Mouse (Mus musculus) thymus, postnatal 36 days (tissue): ENCODE data around the gene Atf6.

Experiments used
- DNase-seq, 2 experiments: peaks; one replicate each; pipeline ENCODE4 v3.0.0; 2022; ENCODE audit warnings: mixed read lengths in 2 of 2

Atf6 gene

DNA sequence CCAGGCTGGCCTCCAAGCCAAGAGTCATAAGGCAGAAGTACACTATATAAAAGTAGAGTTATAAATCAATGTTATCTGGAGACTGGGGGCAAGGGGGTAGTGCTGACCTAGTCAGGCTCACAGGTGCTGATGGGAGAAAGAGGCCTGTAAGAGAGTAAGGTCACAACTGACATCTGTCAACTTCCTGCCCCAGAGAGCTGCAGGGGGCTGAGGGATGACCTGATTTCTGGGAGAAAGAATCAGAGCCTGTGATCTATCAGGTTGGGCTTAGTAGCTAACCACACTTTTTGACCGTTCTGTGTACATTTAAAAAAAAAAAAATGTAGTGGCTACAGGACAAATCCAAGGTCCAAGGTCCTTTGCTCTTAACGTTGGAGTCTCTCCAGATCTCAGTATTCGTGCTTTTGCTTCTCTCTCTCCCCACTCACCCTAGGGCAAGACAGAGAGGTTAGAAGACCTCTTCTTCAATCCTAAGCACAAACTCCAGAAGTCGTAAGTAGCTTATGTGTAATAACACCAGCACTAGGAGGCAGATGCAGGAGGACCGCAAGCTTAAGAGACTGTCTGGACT, 15.4 kb upstream of the Atf6 start:
- no peak for DNase-seq

DNA sequence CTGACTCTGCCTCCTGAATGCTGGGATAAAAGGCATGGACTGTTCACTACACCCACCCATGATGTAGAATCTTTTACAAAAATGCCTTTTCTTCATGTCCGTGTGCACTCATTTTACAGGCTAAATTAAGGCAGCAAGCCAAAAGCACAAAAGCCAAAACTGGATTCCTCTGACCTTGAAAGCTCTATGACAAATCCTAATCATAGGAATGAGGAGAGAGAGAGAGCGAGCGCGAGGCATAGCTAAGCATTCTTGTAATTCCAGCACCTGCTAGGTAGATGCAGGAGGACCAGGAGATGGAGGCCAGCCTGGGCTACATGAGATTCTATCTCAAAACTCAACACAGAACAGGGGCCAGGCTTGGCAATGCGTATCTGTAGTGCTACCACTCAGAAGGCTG, 9.3 kb upstream of the Atf6 start:
- DNase-seq, result no peak

DNA sequence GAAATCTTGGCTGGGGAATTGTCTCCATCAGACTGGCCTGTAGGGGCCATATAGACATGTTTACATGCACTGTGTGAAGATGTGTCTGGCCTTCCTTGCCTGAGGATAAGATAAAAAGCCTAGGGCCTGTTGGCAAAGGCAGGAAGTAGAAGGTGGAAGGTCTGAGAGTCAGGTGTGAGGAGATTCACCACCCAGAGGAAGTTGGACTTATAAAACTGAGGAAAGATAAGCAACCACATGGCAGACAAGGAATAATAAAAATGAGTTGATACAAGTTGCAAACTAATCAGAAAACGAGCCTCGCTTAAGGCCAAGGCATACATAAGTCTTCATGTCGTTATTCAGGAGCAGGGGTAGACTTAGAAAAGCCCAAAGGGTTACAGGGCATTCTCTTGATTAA, 8.1 kb upstream of the Atf6 start:
- no peak for DNase-seq

DNA sequence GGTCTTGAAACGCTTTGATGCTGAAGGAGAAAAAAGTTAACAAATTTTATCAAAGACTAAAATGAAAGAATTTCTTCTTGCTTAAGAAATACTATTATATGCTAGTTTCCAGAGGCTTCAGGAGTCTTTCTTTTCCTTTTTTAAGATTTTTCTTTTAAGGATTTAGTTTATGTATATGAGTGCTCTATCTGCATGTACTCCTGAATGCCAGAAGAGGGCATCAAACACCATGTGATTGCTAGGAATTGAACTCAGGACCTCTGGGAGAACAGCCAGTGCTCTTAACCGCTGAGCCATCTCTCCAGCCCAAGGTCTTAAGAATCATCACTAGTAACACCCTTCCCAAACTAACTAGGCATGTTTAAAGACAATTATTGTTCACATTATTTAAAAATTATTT, 4.4 kb upstream of the Atf6 start:
- no peak for DNase-seq

DNA sequence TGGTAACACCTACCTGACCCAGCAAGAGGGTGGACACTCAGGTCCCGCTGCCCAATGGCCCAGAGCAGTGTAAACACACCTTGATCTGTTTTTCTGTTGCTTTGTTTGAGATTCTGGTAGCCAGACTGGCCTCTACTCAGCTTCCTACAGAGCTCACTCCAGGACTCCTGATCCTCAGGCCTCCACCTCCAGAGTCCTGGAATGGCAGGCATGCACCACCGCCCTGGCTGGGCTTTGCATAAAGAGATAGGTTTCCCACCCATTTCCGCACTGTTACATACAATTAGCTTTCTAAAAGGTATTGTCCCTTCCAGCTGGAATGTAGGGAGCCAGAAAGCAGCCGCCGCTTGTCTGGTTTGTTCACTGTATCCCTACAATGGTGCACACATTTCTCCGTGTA, 3.8 kb upstream of the Atf6 start:
- no peak for DNase-seq

DNA sequence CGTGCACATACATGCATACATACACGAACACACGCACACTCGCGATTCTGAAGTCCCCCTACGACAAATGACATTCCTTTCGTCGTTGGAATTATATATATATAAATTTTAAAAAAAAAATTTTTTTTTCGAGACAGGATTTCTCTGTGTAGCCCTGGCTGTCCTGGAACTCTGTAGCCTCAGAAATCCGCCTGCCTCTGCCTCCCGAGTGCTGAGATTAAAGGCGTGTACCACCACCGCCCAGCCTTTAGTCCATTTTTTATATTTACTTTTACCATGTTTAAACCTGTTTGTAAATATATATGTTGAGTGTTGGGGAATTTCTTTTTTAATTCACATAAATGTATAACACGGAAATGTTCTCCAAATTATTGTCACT, 1.3 kb upstream of the Atf6 start:
- no peak for DNase-seq

DNA sequence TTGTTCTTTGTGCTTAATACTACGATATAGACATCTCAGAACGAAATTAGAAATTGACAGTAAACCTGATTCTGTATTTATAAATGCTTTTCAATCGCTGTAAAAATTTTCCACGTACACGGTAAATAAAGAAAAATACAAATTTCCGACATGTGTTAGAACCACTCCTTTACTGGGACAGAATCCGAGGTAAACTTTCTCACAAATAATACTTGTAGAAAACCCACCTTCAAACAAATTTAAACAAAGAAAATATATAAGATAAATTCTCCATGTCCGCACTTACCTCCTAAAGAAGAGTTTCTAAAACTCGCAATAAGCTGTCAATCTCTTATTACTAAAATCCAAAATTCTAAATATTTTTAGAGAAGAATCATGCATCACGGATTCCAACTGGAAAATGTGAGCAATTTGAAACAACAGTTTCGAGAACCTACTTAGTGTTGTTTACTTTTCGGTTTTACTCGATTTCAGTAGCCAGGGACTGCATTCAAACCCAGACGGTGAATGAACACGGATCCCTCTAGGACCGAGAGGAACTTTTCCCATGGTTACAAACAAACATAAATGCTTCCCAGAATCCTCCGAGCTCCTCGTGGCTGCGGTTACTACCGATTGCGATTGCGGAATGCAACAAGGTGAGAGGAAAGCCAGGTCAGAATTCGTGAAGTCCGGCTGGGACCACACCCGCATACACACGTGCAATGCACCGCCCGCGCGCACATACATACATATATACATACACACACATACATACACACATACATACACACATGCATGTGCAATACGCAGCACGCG, 735 bp upstream of the Atf6 start:
- peak; percentile 30 to 33 for DNase-seq

DNA sequence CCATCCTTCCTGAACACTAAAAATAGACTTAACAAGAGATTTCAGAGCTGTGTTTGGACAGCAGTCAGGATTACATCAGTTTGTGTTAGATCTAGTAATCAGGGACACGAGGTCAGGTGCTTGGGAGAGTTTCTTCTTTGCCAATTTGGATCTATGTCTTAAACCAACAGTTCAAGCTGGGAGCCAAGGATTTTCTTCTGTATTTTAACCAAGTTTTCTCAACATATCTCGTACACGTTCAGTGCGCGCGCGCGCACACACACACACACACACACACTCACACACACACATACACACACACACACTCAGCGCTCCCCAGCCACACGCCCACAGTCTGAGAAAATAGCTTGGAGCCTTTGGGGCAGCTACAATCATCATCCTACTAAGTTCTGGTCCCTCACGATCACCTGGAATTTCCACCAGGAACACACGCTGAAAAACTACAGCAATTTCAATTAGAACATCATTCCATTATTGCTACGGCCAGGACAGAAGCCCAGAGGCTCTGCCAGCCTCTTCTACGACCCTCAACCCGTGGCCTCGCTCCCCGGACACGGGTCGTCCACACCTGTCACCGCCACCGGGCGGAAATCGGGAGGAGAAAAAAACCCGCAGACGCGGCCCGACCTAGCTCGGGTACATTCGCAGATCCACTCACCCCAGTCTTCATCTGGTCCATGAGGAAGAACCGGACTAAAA, 430 bp downstream of the Atf6 start:
- peak in 1 of 2 experiments; percentile 21 for DNase-seq

DNA sequence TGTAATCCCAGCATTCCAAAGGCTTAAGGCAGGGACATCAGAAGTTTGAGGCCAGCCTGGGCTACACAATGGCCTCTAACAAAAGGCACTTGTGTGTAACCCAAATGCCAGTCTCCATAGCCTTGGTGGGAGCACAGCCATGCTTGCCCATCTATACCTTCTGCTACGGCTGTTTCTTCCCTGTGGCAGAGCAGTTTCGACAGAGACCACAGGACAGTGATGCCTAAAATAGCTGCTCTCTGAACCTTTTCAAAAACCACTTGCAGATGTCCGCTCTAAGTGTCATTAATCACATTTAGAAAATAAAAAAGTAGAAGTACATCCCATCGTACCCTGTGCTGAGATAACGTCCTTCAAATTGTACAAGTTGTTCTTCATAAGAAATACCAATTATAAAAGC, 2.2 kb downstream of the Atf6 start:
- no peak for DNase-seq

DNA sequence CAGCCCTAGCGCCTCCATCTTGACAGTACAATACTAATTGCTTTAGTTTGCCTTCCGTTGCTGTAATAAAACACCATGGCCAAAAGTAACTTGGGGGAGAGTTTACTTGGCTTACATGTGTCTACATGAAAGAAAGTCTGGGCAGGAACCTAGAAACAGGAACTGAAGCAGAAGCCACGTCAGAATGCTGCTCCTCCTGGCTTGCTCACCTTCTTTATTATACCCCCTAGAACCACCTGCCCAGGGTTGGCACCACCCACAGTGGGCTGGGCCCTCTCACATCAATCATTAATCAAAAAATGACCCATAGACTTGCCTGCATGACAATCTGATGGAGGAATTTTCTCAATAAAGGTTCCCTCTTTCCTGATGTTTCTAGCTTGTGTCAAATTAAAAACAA, 2.8 kb downstream of the Atf6 start:
- no peak for DNase-seq

DNA sequence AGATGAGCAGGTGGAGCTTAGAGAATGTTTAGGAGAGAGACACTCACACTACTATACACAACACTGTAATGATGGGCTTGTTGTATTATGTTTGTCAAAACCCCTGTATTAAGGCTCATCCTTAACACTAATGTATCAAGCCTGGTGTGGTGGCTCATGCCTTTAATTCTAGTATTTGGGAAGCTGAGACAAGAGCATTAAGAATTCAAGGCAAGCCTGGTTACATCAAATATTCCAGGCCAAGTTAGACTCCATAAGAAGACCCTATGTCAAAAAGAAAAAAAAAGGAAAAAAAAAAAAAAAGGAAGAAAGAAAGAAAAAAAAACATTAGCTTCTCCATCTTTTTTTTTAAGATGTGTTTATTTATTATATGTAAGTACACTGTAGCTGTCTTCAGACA, 3.3 kb downstream of the Atf6 start:
- DNase-seq, result no peak

DNA sequence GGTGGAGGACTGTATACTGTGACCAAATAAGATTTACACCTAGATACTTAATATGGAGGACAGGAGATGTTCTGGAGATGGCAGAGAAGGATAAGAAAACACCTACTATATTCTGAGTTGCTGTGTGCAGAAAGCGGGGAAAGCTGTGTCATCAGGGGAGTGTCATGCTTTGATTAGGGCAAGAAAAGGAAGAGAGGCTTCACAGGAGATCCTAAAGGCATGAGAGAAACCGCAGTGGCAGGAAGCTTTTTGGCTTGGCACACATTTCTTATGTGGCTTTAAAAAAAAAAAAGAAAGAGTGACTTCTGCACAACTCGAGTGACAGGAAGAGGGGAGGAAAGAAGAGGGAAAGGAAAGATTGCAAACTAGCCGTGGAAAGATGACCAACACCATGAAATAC, 4.5 kb downstream of the Atf6 start:
- peak; percentile 24 to 34 for DNase-seq

DNA sequence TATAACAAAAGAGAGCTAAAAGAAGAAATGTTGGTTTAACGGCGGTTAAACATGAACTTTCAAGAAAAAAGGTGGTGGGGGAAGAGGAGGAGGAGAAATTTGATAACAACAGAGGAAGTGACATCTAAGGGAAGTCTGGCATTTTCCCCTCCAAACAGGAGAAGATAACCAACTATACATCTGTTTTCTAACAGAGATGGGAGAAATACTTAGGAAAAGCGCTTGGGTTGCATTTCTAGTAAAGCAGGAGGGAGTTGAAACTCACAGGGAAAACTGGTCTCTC, 5.2 kb downstream of the Atf6 start:
- DNase-seq, result no peak

DNA sequence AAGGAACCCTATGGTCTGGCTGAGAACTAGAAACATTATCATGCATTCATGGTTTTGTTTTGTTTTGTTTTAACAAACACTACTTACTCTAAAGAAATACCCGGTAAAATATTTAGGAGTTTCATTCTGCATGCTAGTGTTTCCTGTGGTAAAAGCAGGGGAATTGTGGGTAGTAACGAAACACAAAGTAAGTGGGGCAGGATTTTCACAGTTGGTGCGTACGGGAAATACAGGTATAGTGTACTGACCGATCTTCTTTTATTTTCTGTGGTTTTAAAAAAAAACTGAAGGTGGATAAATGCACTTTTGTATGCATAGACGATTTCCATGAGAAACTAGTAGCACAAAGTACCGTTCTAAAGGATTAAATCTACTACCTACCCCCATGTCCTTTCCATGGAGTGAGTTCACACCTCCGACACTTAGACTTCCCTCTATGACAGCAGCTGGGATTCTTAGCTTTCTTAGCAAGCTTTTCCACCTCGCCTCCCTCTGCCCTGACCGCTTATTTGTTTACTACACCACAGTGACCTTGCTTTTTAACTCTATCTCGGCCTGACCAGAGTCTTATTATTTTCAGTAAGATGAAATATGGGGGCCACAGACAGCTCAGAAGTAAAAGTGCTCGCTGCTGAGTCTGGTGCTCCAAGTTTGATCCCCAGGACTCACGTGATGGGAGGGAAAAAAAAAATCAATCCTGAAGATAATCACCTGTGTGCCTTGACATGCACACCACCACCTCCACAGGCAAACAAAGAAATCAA, 5.7 kb downstream of the Atf6 start:
- DNase-seq, result no peak

DNA sequence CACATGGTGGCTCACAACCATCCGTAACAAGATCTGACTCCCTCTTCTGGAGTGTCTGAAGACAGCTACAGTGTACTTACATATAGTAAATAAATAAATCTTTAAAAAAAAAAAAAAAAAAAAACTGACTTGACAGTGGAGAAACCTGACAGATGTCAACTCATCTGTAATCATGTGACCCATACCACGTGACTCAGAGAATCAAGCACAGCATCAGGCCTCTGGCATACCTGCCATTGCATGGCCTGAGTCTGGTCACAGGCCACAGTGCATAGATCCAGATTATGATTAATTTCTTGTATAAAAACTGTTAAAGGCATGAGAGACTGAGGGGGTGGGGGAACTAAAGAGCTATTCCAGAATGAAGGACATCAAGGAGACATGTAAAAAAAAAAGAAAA, 8.7 kb downstream of the Atf6 start:
- DNase-seq, result no peak

DNA sequence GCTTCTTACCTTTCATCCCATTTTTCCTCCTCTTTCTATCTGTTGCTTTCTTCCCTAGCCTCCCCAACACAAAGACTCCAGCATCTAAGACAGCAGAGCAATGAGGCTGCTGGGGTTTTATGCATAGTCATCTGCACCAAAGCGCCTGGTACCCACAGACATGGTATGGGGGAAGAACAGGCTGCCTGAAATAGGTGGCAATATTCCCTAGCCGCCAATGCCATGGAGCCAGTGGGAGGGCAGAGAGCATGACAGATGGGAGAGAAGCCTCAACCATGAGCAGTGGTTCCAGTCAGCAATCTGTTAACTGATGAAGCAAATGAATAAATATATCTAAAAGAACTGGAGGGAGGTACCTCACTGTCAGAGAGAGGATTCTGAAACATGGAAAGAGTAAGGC, 10.2 kb downstream of the Atf6 start:
- DNase-seq, result no peak

DNA sequence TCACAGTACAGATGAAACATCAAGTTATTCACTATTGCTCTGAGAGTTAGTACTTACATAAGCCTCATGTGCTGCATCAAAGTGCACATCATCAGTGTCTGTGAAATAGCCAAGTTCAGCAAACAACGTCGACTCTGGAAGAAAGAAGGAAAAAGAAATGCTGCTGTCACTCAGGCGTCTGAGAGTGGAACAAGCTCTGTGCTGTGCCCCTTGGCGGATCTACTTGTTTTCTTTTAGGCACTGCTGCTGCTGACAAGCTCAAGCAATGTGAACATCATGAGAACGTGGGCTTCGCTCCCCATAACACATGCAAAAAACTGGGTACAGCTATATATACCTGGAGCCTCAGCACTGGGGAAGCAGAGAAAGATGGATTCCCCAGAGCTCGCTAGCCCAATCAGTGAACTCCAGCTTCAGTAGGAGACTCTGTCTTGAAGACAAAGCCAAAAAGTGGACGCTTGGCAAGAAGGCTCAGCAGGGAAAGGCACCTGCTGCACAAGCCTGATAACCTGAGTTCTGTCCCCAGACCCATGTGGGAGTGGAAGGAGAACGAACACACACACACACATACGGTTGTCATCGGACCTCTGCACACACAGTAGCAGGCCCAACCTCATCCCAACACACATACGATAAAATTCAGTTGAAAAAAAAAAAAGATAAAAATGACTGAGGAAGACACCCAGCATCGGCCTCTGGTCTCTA, 12.4 kb downstream of the Atf6 start:
- no peak for DNase-seq

DNA sequence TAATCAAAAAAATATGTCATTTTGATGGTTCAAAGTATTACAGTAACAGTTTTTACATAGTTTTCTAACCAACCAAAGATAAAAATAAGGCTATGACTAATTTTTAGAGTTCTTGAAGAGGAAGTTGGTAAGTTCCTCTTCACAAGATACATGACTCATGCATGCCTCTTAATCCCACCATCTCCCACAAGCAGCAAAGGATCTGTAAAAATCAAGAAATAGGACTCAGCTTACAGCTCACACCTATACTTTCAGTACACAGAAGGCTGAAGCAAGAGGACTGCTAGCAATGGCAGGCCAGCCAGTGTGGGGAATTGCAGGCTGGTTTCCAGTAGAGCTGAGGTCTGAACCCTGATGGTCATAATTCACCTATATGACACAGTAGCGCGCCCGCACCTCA, 14.0 kb downstream of the Atf6 start:
- no peak for DNase-seq

DNA sequence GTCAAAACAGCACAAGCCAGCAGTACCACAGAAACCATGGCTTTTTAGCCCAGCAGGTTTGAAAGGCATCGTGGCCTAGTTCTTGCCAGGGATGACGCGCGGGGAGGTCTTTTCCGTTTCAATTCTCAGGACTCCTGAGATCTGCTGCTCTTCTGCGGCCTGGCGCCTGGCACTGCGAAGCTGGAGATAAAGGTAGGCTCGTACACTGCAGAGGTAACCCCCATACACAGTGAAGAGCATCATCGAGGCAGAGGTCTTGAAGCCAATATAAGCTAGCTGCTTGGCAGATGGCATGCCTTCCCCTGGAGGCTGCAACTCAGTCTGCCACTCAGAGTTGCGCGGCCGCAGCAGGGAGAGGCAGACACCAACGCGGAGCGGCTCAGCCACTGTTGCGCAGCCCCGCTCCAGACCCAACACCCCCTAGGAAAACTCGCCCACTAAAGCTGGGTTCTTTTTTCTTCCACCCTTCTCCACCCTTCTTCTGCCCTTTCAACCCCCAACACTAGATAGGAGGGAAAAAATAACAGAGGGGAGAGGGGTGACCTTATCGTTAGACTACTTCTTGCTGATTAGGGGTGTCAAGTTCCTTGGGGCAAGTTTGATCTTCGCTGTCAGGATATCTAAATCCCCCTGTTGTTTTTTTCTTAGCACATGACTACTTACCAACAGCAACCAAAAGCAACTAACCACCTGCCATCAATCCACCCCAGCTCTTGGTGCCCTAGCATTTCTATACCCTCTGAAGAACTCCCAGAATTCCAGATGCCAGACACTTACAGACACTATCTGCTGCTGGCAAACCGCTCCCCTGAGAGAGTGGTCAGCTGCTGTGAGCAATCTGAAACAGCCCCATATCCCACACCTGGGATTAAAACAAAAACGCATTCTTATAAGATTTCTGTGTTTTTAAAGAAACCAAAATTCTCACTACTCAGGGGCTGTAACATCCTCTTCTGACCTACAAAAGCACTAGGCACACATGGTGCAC, 16.6 kb downstream of the Atf6 start:
- DNase-seq, result no peak

DNA sequence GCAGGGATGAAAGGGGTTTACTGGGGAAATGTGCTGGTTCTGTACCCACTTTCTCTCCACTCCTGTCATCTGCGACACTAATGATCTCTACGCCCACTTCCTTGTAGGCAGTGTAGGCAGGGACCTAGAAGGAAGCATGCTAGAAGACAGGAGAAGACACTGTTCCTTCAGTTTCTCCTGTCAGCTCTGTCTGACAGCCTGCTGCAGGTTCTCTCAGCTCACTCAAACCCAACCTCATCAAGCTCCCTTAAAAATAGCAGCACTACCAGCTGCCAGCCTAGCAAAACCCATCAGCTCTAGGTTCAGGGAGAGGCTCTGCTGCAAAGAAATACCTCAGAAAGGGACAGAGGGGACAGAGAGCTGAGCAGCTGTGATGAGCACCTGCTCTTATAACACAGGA, 17.6 kb downstream of the Atf6 start:
- no peak for DNase-seq

DNA sequence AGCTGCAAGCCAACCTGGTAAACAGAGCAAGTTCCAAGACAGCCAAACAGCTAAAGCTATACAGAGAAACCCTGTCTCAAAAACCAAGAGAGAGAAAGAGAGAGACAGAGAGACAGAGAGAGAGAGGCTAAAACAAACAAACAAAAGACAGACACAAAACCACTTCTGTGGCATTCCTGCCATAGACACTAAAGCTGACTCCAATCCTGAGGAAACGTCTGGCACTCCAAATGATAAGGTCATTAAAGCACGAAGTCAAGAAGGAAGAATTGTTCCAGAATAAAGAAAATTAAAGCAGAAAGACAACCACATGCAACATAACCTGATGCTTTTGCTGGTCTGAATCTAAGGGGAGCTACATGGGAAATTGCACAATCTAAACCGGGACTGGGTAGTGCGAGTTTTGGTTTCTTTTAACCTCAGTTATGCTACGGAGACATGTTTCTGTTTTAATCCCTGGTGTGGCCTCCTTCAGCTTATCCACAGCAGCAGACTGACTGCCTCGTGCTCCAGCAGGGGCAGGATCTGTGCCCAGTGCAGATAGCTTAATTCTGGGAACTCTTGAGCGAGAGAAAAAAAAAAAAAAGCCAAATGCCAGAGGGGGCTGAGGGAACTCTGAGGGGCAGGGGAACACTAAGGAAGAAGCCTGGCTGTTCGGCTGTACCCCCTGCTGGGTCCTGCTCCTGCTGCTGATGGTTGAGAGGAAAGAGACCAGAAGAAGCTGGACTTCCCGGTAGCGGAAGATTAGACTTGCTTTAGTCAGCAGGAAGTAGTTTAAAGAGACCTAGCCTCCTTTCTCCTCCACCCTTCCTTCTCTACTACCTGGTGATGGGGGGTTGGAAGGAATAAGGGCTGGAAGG, 21.9 kb downstream of the Atf6 start:
- no peak for DNase-seq
